Mouse (Mus musculus) MEL (cell line): ENCODE measurements around the gene Ctdsp2. TPM values are rescaled to one million over a fixed set of nuclear protein-coding genes. Genes with fewer than 3 reads are reported as not detected.
A peak's percentile ranks its signal among the peaks of the same experiment; 100 is the strongest.

Source experiments
- DNase-seq: peaks from one replicate; pipeline ENCODE4 v3.0.0; 2011; ENCODE audit warnings: low read depth, low spot score
- H3K27ac ChIP-seq: 2 replicates; pipeline ENCODE4 v1.5.1; 2012; ENCODE audit warnings: low read depth, mild to moderate bottlenecking, control low read depth, low read length, moderate library complexity; ENCODE audit not compliant: control insufficient read depth
- H3K27me3 ChIP-seq, 2 experiments: fragments of 150-350 bp in 1 of 2; sonication (generic) in 1 of 2; 2 replicates each; pipeline ENCODE4 v1.6.1; 2012; ENCODE audit warnings: low read length in 2 of 2, mild to moderate bottlenecking in 2 of 2, improper control_type of control experiment in 1 of 2, moderate library complexity in 1 of 2; ENCODE audit not compliant: insufficient read depth in 2 of 2, control insufficient read depth in 1 of 2
- H3K36me3 ChIP-seq, 2 experiments: 2 replicates each; pipeline ENCODE4 v1.6.1; 2012 to 2014; ENCODE audit warnings: low read length in 2 of 2, improper control_type of control experiment in 1 of 2, inconsistent platforms in 1 of 2, mild to moderate bottlenecking in 1 of 2; ENCODE audit not compliant: insufficient read depth in 2 of 2, control insufficient read depth in 1 of 2
- H3K4me1 ChIP-seq, 2 experiments: fragments of 150-350 bp in 1 of 2; sonication (generic) in 1 of 2; 2 replicates each; pipeline ENCODE4 v1.6.1; 2012; ENCODE audit warnings: low read length in 2 of 2, improper control_type of control experiment in 1 of 2, mild to moderate bottlenecking in 1 of 2; ENCODE audit not compliant: insufficient read depth in 2 of 2, control insufficient read depth in 1 of 2
- H3K4me3 ChIP-seq, 2 experiments: fragments of 150-350 bp in 1 of 2; sonication (generic) in 1 of 2; 2 replicates each; pipeline ENCODE4 v1.5.1; 2012; ENCODE audit warnings: low read depth in 2 of 2, low read length in 2 of 2, mild to moderate bottlenecking in 2 of 2, moderate library complexity in 2 of 2, control low read depth in 1 of 2, improper control_type of control experiment in 1 of 2; ENCODE audit not compliant: control insufficient read depth in 1 of 2, insufficient read depth in 1 of 2
- H3K79me2 ChIP-seq: 2 replicates; pipeline ENCODE4 v1.6.1; 2012; ENCODE audit warnings: mild to moderate bottlenecking, low read length, moderate library complexity; ENCODE audit not compliant: control insufficient read depth, poor library complexity, insufficient read depth
- H3K9ac ChIP-seq: 2 replicates; pipeline ENCODE4 v1.6.1; 2012; ENCODE audit warnings: low read depth, mild to moderate bottlenecking, control low read depth, low read length, moderate library complexity; ENCODE audit not compliant: control insufficient read depth, poor library complexity, severe bottlenecking
- H3K9me3 ChIP-seq: fragments of 150-350 bp; sonication (generic); replicated peaks from 2 replicates; pipeline ENCODE4 v1.6.1; 2012; ENCODE audit warnings: mild to moderate bottlenecking, low read length, improper control_type of control experiment, moderate library complexity; ENCODE audit not compliant: insufficient read depth
- CTCF ChIP-seq, 3 experiments: IDR thresholded peaks in 2 of 3; conservative IDR thresholded peaks in 1 of 3; 2 replicates each; pipeline ENCODE4 v1.5.1; 2011 to 2012; ENCODE audit warnings: low read length in 3 of 3, low read depth in 2 of 3, mild to moderate bottlenecking in 2 of 3, improper control_type of control experiment in 1 of 3, inconsistent platforms in 1 of 3, mixed read lengths in 1 of 3, moderate library complexity in 1 of 3; ENCODE audit not compliant: control insufficient read depth in 1 of 3, insufficient read depth in 1 of 3, poor library complexity in 1 of 3, severe bottlenecking in 1 of 3
- E2F4 ChIP-seq: IDR thresholded peaks from 2 replicates; pipeline ENCODE4 v1.6.1; 2011; ENCODE audit warnings: low read depth, low read length, improper control_type of control experiment, borderline replicate concordance
- EP300 ChIP-seq, 2 experiments: IDR thresholded peaks; 2 replicates each; pipeline ENCODE4 v1.6.1; 2011; ENCODE audit warnings: improper control_type of control experiment in 2 of 2, low read length in 2 of 2, low read depth in 1 of 2, mild to moderate bottlenecking in 1 of 2
- ETS1 ChIP-seq: IDR thresholded peaks from 2 replicates; pipeline ENCODE4 v1.6.1; 2012; ENCODE audit warnings: low read depth, mild to moderate bottlenecking, inconsistent platforms, low read length, improper control_type of control experiment, moderate library complexity
- GATA1 ChIP-seq: IDR thresholded peaks from 2 replicates; pipeline ENCODE4 v1.6.1; 2011; ENCODE audit warnings: low read depth, low read length, improper control_type of control experiment
- HCFC1 ChIP-seq: IDR thresholded peaks from 2 replicates; pipeline ENCODE4 v1.6.1; 2012; ENCODE audit warnings: low read depth, mild to moderate bottlenecking, inconsistent platforms, low read length, improper control_type of control experiment, moderate library complexity
- KAT2A ChIP-seq: conservative IDR thresholded peaks from 2 replicates; pipeline ENCODE4 v1.6.1; 2012; ENCODE audit warnings: low read depth, low read length, improper control_type of control experiment, inconsistent platforms
- MAFK ChIP-seq: IDR thresholded peaks from 2 replicates; pipeline ENCODE4 v1.6.1; 2011; ENCODE audit warnings: low read depth, mild to moderate bottlenecking, low read length, improper control_type of control experiment, borderline replicate concordance
- MEF2A ChIP-seq: IDR thresholded peaks from 2 replicates; pipeline ENCODE4 v1.6.1; 2014; ENCODE audit warnings: low read depth, mild to moderate bottlenecking, inconsistent platforms, low read length, improper control_type of control experiment; ENCODE audit not compliant: poor library complexity, insufficient replicate concordance, severe bottlenecking; ENCODE audit errors: extremely low read depth
- MYB ChIP-seq: IDR thresholded peaks from 2 replicates; pipeline ENCODE4 v1.6.1; 2011; ENCODE audit warnings: mild to moderate bottlenecking, low read depth, low read length, improper control_type of control experiment
- NELFE ChIP-seq: IDR thresholded peaks from 2 replicates; pipeline ENCODE4 v1.6.1; 2011; ENCODE audit warnings: low read depth, low read length, improper control_type of control experiment
- NRF1 ChIP-seq: IDR thresholded peaks from 2 replicates; pipeline ENCODE4 v1.6.1; 2014; ENCODE audit warnings: low read depth, mild to moderate bottlenecking, inconsistent platforms, low read length, improper control_type of control experiment, moderate library complexity; ENCODE audit not compliant: poor library complexity, insufficient read depth, severe bottlenecking
- POLR2A ChIP-seq, 2 experiments: IDR thresholded peaks; 2 replicates each; pipeline ENCODE4 v1.6.1; 2011 to 2012; ENCODE audit warnings: low read length in 2 of 2, mild to moderate bottlenecking in 2 of 2, control low read depth in 1 of 2, improper control_type of control experiment in 1 of 2, low read depth in 1 of 2, moderate library complexity in 1 of 2; ENCODE audit not compliant: control insufficient read depth in 1 of 2, insufficient read depth in 1 of 2, poor library complexity in 1 of 2
- POLR2AphosphoS2 ChIP-seq: IDR thresholded peaks from 2 replicates; pipeline ENCODE4 v1.6.1; 2011; ENCODE audit warnings: low read length, improper control_type of control experiment
- POLR2AphosphoS5 ChIP-seq: IDR thresholded peaks from 2 replicates; pipeline ENCODE4 v1.6.1; 2012; ENCODE audit warnings: low read depth, borderline replicate concordance, mild to moderate bottlenecking, inconsistent platforms, low read length, moderate library complexity, mixed read lengths
- SIN3A ChIP-seq: IDR thresholded peaks from 2 replicates; pipeline ENCODE4 v1.6.1; 2012; ENCODE audit warnings: low read length, improper control_type of control experiment, inconsistent platforms
- TAL1 ChIP-seq: IDR thresholded peaks from 2 replicates; pipeline ENCODE4 v1.6.1; 2012; ENCODE audit warnings: mild to moderate bottlenecking, inconsistent platforms, low read length, moderate library complexity, mixed read lengths
- TBP ChIP-seq: IDR thresholded peaks from 2 replicates; pipeline ENCODE4 v1.8.0; 2011; ENCODE audit warnings: low read depth, low read length, improper control_type of control experiment
- UBTF ChIP-seq: IDR thresholded peaks from 2 replicates; pipeline ENCODE4 v1.6.1; 2012; ENCODE audit warnings: low read depth, mild to moderate bottlenecking, inconsistent platforms, low read length, improper control_type of control experiment, moderate library complexity, borderline replicate concordance; ENCODE audit not compliant: insufficient read depth
- USF1 ChIP-seq: IDR thresholded peaks from 2 replicates; pipeline ENCODE4 v1.6.1; 2014; ENCODE audit warnings: low read depth, mild to moderate bottlenecking, inconsistent platforms, low read length, improper control_type of control experiment, moderate library complexity
- ZC3H11A ChIP-seq: IDR thresholded peaks from 2 replicates; pipeline ENCODE4 v1.6.1; 2012; ENCODE audit warnings: low read depth, mild to moderate bottlenecking, inconsistent platforms, low read length, improper control_type of control experiment
- ZKSCAN1 ChIP-seq: IDR thresholded peaks from 2 replicates; pipeline ENCODE4 v1.6.1; 2012; ENCODE audit warnings: low read depth, mild to moderate bottlenecking, inconsistent platforms, low read length, improper control_type of control experiment, moderate library complexity
- ZMIZ1 ChIP-seq: IDR thresholded peaks from 2 replicates; pipeline ENCODE4 v1.6.1; 2012; ENCODE audit warnings: low read depth, mild to moderate bottlenecking, inconsistent platforms, low read length, improper control_type of control experiment, moderate library complexity
- ZNF384 ChIP-seq: IDR thresholded peaks from 2 replicates; pipeline ENCODE4 v1.6.1; 2012; ENCODE audit warnings: low read depth, mild to moderate bottlenecking, inconsistent platforms, low read length, improper control_type of control experiment
- polyA plus RNA-seq, 2 experiments: library from polyadenylated mRNA; stranded (reverse) in 1 of 2; unstranded in 1 of 2; fragments of >175 nt in 1 of 2; fragments of >200 nt in 1 of 2; gene quantifications; 2 replicates each; pipeline versions ENCODE4 v1.2.1 to v1.2.4; 2012; ENCODE audit warnings: low replicate concordance in 2 of 2, low read depth in 1 of 2; ENCODE audit not compliant: insufficient read length in 2 of 2, insufficient read depth in 1 of 2, missing spikeins in 1 of 2
- total RNA-seq: library from RNA; depleted of rRNA; stranded (reverse); fragments of 300-350 nt; gene quantifications from 2 replicates; pipeline ENCODE4 v1.2.3, GENCODE M21; 2012

Gene Ctdsp2
- total and polyA plus RNA-seq, 3 experiments: 16.7 to 69.3 TPM; not detected in 1

- no peaks in the 10 kb centered on the region for H3K9me3 ChIP-seq
- peaks cover 18% of the 10 kb centered on the region for H3K79me2 ChIP-seq
- H3K4me1 ChIP-seq: peaks cover 4 to 16% of the 10 kb centered on the region in 2 experiments; a peak in 3 of 4 replicates
- DNase-seq: peak; percentile 39
- peaks cover 0 to 8% of the 10 kb centered on the region in 2 experiments; a peak in 3 of 4 replicates for H3K36me3 ChIP-seq
- TF ChIP-seq POLR2AphosphoS5: no peak
- TF ChIP-seq POLR2AphosphoS2: no peak
- no peak for TF ChIP-seq USF1
- no peak for TF ChIP-seq NELFE
- TF ChIP-seq ZKSCAN1: no peak
- TF ChIP-seq MYB: no peak
- TF ChIP-seq MAFK: no peak
- no peak for TF ChIP-seq MEF2A
- no peak for TF ChIP-seq EP300 (IDR thresholded peaks at IDR 0.05; ENCODE audit: low read depth in 1 of 2, low read length in 2 of 2)
- TF ChIP-seq SIN3A: no peak
- TF ChIP-seq ZMIZ1: no peak
- no peak for TF ChIP-seq ZNF384
- TF ChIP-seq ZC3H11A: no peak
- TF ChIP-seq POLR2A (IDR thresholded peaks at IDR 0.05; ENCODE audit: control insufficient read depth in 1 of 2, insufficient read depth in 1 of 2, low read depth in 1 of 2, low read length in 2 of 2, poor library complexity in 1 of 2): no peak
- TF ChIP-seq GATA1: no peak
- H3K27me3 ChIP-seq: no peaks in the 10 kb centered on the region
- no peak overlapping the region for H3K27ac ChIP-seq
- no peak overlapping the region for H3K4me3 ChIP-seq
- no peak overlapping the region for H3K9ac ChIP-seq
Measured at GRCm38 (mm10) chr10:126987183-126988118, 8.9 kb downstream of the Ctdsp2 start.

- Histone ChIP-seq H3K79me2 (peaks cover 11% of the 10 kb centered on the region), H3K27ac (no peak overlapping the region), H3K4me3 (no peak overlapping the region), H3K27me3 (no peaks in the 10 kb centered on the region), H3K9ac (no peak overlapping the region), H3K4me1 (peaks cover 3 to 16% of the 10 kb centered on the region in 2 experiments; a peak in 3 of 4 replicates), H3K9me3 (no peaks in the 10 kb centered on the region), H3K36me3 (peaks cover 0 to 8% of the 10 kb centered on the region in 2 experiments; a peak in 3 of 4 replicates)
- no peak for DNase-seq
- no peak for TF ChIP-seq ZC3H11A
- TF ChIP-seq TBP: no peak
- no peak for TF ChIP-seq SIN3A
- no peak for TF ChIP-seq ZNF384
- TF ChIP-seq CTCF (IDR thresholded peaks at IDR 0.05 in 2 of 3, conservative IDR thresholded peaks at IDR 0.05 in 1 of 3; ENCODE audit: control insufficient read depth in 1 of 3, insufficient read depth in 1 of 3, low read depth in 2 of 3, low read length in 3 of 3, poor library complexity in 1 of 3, severe bottlenecking in 1 of 3): no peak
- TF ChIP-seq TAL1: no peak
- TF ChIP-seq UBTF: no peak
- no peak for TF ChIP-seq E2F4
- TF ChIP-seq HCFC1: no peak
- TF ChIP-seq KAT2A: no peak
- TF ChIP-seq NRF1: no peak
- TF ChIP-seq ETS1: no peak
- no peak for TF ChIP-seq MYB
Measured at GRCm38 (mm10) chr10:126988513-126989165, 10.1 kb downstream of the Ctdsp2 start.
